Mouse (Mus musculus) left cerebral cortex, postnatal 10 days (tissue): ENCODE data around the gene Eea1. TPM values are rescaled to one million over a fixed set of nuclear protein-coding genes. Genes with fewer than 3 reads are reported as not detected.
"Not testable (repeated sequence)": the region's sequence is repeated elsewhere in the genome, so short reads cannot be mapped to it uniquely, and the experiment has no call there.

ENCODE experiments used
- DNase-seq, 2 experiments: peaks; one replicate each; pipeline ENCODE4 v3.0.0; 2021 to 2022; ENCODE audit warnings: low spot score in 2 of 2, mixed read lengths in 1 of 2; ENCODE audit errors: extremely low spot score in 1 of 2
- intact Hi-C: fragments of 180-260 bp; cut with DNase I; formaldehyde crosslinking; loops from one replicate; pipeline ENCODE4 v1.15.1; 2025
- total RNA-seq, 2 experiments: library from RNA; stranded (reverse); gene quantifications; 2 replicates each; pipeline ENCODE4 v1.2.3; 2021

Eea1 gene
- total RNA-seq, 2 experiments from 2014 or later: 23.9 to 25.2 TPM

DNA sequence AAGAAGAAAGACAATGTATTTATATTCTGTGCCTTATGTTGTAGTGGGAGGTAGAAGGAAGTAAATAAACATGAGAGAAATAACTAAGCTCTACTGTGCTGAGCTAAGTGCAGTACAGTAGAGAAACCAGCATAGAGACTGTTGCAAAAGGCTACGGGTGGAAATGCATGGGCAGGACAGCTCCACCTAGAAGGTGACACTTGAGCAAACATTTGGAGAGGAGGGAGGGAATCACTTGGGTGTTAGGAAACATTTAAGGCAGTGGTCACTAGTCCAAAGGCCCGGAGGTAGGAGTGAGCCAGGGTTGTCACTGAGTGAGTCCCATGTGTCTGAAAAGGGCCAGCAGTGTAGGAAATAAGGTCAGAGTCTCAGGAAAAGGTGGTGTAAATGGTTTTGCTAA lies 77.0 kb downstream of the Eea1 start:
- intact Hi-C loops: no loop called here
- DNase-seq: no peak

DNA sequence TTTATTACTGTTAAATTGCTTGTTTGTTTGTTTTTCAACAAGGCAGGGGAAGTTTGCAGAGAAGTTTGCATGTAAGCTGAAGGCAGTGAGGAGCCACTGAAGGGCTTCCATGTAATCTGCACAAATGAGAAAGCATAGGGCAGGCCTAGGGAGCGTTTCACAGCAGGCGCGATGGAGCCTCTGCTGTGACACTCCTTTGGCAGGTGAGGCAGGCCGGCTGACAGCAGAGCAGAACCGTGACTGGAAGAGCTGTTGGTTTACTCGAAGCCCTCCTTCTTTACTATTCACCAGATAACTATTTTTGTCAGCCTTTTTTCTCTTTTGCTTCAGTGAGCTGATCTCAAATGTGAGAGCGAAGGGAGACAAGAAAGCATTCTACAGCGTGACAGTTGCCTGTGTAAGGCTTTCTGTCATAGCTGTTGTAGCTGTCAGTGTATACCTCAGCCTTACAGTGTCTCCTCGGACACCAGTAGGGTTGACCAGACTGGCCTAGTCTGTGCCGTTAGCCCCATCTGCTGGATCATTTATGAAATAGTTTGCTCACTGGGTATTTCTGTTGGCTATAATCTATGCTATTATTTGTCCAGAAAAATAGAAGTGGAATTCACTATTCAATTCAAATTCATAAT lies 93.0 kb downstream of the Eea1 start:
- DNase-seq: peak; percentile 43 to 44
- intact Hi-C loops: loop anchor here (5.0 to 10.0 kb wide), 3 partner anchors 136 to 549 kb away; no protein-coding TSS in a partner anchor

DNA sequence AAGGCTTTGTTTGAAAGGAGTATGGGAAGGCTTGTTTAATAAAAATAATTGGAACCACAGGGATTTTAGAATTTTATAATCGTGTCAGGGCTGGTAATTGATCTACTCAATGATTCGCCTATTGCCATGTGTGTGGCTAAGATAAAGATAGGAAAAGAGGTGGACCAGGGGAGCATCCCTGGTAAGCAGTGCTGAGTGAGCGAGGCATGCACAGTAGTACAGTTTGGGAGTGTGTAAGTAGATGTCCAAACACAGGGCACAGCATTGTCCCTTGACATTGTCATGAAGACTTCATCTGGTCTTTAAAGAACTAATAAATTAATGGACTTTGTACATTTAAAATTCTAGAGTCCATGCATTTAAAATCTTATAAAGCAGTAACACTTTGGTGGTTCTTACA lies 93.7 kb downstream of the Eea1 start:
- no peak for DNase-seq
- intact Hi-C loops: loop anchor here (5.0 to 10.0 kb wide), 3 partner anchors 137 to 549 kb away; no protein-coding TSS in a partner anchor

DNA sequence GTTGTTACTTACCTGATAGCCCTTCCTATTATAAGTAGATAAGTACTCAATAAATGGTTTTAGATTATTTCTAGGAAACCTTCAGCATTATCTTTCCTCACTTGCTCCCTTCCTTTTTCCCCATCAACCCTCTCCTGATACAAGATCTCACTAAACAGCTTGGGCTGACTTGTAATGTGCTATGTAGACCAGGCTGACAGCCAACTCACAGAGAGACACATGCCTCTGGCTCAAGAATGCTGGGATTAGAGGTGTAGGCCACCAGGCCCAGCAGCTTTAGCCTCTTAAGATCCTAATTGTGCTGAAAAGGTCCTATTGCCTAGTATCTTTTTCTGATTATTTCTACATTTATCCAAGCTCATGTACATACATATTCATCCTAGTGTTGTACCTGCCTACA lies 95.5 kb downstream of the Eea1 start:
- no peak for DNase-seq
- intact Hi-C loops: loop anchor here (10.0 kb wide), 1 partner anchor 551 kb away; no protein-coding TSS in a partner anchor

DNA sequence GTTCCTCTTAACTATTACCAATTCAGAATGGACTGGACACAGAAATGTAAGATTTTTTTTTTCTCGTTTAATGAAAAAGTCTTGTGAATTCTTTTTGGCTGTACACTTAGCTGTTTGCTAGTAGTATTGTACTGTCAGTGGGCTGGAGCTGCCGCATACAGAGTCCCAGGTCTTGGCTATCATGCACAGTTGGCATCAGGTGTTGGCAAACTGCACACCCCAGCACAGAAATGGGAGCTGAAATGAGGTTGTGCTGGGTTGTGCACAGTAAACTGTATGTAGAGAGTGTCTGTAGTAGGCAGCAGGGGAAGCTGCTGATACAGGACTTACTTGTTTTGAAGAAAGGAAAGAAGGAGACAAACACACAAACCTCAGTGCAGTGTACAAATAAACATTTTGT lies 103.8 kb downstream of the Eea1 start:
- DNase-seq: peak in 1 of 2 experiments; percentile 11
- intact Hi-C loops: no loop called here

DNA sequence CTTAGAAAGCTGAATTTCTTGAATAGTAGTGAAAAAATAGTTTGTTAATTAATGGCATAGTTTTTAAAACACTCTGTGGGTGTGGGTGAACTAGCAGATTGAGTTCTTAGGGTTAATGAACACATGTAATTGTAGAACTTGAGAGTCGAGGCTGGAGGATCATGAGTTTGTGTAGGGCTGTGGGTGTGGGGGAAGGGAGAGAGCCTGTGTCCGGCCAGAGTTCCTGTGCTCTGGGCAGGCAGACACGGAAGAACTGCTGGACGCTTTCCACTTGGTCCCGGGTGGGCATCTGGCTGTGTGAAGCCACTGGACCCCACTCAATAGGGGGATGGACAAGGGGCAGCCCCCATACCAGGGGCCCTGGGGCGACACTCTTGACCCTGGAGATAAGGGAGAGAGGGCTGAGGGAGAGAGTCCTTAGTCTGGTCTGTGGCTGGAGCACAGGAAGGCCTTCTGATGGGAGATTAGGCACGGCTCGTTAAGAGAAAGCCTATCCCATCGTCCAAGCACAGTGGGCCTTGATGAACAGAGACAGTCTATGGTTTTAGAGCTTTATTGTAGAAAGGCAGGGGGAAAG lies 107.6 kb downstream of the Eea1 start:
- no peak for DNase-seq
- intact Hi-C loops: no loop called here

DNA sequence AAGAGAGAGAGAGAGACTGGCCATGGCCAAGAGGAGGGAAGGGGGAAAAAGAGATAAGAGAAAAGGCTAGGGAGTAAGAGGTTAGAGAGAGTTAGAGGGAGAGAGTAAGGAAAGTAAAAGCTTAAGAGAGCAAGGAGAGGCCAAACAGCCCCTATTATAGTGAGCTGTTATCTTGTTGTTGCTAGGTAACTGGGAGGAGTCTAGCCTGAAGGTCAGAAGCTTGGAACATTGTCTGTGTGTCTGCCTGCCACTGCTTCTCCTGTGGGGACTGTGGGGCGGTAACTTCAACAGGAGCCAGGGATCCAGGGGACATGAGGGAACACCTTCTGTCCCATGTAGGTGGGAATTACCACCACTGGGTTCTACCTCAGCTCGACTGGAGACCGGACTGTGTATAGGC lies 108.1 kb downstream of the Eea1 start:
- no peak for DNase-seq
- intact Hi-C loops: no loop called here

DNA sequence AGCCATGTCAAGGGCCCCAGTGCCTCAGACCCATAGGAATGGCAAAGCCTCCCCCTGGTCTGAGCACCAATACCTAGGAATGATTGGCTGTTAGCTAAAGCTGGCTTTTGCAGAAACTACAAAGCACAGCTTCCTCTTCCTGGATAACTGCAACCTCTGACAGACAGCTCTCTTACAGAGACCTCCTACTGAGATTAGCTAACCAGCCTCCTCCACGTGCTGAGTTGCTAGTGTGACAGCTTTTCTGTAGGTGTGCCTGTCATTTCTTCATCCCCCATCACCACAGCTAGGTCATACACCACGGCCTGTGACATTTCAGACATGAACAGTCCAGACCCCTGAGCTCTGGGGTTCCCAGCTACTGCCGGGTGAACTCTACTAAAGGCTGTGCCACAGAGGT lies 126.9 kb downstream of the Eea1 start:
- intact Hi-C loops: no loop called here
- DNase-seq: no peak

DNA sequence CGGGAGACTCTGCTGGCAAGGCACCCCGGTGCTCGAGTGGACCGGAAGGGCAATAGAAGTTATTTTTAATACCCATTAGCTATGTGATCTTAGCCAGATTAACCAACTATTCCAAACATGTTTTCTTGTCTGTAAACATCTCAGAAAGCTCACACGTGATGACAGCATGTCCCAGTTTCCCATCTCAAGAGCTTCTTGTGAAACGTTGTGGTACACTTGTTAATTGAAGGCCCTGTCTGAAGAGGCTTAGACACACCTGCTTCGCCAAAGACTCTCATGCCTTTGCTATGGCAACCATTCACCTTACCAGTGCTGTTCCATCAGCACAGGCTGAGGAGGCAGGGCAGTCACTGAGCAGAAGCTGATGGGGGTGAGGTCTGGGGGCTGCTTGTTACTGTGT lies 133.9 kb downstream of the Eea1 start:
- DNase-seq: no peak
- intact Hi-C loops: no loop called here

DNA sequence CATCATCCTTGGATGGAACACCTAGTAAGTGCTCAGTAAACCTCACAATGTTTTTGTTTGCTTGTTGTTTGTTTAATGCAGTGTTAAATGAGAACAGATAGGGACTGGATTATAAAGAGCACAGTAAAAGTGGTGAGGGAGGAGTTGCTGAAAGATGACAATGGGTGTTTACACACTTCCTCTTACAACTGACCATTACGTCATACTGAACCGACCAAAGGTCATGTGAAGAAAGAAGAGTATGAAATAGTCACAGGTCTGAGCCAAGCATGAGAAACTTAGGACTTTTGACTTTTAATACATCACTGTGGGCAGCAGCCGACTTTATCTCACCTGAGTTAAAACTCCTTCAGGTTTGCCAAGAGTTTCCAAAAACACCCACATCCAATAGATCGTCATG lies 135.0 kb downstream of the Eea1 start:
- intact Hi-C loops: no loop called here
- no peak for DNase-seq

DNA sequence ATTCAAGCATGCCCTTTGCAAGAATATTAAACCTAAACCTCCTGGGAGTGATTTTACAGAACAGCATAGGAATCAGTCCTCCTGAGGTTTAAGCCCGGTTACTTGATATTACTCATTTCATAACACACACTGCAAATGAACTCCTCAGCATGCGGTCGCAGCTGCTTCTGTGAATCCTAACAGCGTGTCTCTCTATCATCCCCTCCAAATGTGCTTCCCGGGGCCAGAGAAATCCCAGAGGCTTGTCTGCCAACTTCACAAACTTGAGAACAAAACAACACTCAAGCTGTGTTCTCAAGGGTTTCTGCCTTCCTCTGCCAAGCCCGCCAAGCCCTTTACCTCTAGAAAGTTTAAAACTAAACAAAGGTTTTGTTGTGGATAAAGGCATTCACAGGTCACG lies 135.4 kb downstream of the Eea1 start:
- DNase-seq: peak; percentile 17 to 47
- intact Hi-C loops: no loop called here

DNA sequence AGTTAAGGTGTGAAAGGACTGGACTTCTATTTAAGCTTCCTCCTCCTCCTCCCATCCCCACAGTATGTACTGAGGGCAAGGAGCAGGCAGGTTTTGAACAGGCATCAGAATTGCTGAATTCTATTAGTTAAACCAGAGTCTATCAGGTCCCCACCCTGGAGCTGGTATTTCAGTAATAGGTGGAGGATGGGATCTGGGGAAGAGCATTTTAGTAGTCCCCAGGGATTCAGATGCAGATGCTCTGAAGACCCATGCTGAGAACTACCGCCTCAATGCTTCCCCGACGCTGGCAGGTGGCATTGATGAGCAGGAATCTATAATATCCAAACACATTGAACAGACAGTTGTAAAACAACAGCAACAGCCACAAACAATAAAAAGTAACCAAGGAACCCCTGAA lies 136.0 kb downstream of the Eea1 start:
- no peak for DNase-seq
- intact Hi-C loops: no loop called here

DNA sequence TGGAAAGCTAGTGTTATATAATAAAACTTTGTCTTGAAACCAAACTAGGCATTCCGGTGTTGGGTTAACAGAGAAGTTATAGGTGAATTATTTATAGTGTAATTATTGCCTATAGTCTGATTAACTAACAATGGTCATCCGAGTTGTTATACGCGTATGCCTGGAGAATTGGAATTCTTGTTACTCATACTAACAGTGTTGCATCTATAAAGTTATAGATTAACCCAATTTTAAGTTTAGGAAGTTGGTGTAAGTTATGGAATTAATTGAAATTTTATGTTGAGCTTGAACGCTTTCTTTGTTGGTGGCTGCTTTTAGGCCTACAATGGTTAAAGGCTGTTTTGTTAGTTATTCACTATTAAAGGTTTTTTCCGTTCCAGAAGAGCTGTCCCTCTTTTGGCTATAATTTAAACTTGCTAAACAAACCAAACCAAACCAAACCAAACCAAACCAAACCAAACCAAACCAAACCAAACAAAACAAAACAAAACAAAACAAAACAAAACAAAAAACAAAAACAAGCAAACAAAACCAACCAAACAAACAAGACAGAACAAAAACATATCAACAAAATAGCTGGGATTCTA lies 137.1 kb downstream of the Eea1 start:
- DNase-seq, intact Hi-C loops: not testable (repeated sequence)

DNA sequence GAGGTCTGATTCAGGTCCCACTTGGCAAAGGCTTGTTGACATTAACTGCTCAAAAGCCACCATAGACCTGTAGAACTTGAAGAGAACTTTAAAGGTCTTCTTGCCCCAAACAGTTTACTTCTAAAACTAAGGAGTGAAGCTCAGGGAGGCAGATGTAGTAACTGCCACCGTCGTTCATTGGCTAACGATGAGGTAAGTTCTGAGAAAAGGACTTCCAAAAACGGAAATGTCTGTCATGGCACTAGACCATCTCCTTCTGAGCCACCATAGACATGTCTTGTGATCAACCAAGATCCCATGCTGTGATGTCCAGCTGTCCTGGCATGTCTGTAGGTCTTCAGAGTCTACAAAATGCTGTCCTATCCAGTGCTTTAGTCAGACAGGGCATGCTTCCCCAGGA lies 139.4 kb downstream of the Eea1 start:
- intact Hi-C loops: no loop called here
- no peak for DNase-seq

DNA sequence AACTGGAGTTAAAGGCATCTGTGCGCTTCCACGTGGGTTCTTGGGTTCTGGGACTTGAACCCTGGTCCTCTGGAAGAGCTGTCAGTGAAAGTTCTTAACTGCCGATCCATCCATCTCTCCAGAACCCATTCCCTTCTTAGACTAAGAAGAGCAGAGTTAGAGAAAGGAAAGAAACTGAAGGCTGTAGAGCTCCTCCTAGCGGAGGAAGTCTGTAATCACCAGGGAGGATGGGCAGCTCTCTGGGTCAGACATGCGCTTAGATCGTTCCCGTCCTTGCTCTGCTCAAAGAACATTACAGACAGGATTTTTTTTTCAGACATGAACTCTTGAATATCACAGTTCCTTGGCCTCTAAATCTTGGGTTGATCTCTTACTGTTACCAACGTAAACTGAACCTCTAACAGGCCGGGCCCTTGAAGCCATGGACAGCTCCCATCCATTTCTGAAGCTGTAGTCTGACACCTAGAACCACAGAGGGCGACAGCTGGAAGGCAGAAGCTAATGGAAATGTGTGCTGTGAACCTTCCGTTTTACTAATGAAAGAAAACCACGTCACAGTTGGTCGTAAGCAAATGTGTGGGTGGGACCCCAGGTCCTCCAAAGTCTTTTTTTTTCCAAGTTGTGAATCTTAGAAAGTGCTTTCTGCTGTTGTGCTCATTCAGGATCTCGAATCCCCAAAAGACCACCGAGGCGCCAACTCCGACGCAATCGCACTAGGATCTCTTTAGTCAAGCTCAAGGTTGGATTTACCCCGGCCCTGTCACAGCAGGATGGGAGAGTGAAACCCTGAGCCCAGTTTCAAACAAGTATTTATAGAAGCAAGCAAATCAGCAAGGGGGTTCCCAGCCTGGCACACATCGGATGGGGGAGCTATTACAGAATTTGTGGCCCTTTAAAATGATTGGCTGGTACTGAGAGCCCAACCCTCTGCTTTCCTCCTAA lies 140.3 kb downstream of the Eea1 start:
- no peak for DNase-seq
- intact Hi-C loops: no loop called here

DNA sequence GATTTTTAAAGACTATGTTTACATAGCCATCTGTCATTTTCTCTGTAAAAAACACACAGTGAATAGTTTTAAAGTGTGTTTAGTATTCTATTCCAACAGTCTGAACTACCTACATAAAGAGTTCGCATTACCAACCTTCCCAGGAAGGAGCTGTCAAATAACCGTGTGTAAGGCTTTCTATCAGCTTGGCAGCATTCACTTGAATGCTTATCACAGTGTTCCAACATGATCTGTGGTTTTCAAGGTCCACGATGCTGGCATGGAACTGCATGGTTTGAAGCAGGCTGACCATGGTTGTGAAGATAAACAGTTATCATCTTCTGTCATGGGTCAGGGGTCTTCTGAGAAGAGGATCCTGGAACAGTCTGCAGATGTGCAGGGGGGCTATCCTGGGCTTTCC lies 141.8 kb downstream of the Eea1 start:
- no peak for DNase-seq
- intact Hi-C loops: no loop called here

DNA sequence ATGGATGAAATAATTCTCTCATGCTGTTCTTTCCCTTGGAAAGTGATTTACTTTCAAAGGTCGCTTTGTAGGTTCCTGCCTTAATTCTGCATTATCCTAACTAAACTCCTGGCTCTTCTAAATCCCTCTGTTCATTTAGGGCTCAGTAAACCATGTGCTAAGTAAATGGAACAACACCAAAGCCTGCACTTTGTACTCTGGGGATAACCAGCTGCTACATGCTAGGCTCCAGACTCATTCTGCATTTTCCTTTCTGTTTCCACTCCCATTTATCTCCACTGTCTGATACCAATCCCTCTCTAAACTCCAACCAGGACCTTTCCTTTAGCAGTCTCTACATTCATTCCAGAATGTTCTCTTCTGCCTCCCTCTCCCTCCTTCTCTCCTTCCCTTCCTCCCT lies 149.3 kb downstream of the Eea1 start:
- intact Hi-C loops: no loop called here
- no peak for DNase-seq

DNA sequence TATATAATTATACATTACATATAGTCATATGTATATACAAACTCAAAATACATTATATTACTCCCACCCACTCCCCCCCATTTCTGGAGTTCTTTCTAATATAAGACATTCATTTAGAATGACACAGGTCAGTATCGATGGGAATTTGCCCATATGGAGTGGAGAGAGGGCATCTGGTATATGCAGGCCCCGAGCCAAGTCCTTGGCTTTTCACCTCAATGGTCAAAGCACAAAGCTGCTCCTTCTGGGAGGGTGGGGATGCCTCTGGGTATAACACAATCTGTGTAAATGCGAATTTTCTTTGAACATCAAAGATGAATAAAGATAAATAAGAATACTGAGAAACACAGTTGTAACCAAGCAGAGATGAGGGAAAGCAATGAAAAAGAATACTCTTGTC lies 149.9 kb downstream of the Eea1 start:
- DNase-seq: no peak
- intact Hi-C loops: no loop called here

DNA sequence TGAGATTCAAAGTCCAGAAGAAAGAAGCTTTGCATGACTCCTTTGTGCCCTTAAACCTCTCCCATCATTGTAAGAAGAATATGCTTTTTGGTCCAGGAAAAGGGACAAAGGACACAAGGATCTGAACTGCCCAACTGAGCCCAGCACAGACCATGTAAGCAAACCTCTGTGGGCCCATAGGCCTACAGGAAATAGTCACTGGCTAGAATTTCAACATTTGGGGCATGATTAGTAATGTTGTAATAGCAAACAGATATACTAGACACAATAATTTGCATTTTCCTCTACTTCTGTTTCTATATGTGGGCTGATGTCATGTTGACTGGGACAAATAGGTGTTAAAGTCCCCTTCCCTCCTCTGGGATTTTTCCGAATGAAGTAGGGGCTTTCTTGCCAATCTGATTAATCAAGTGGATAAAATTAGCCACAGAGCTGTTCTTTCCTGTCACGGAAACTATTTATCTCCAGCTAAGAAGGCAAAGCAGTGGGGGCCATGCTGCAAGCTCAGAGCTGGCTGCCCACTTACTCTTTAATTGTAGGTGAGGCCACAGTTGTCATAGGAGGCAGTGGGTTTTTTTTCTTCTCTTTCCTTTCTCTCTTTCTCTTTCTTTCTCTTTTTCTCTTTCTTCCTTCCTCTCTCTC lies 153.6 kb downstream of the Eea1 start:
- intact Hi-C loops: no loop called here

More for the DNA sequence above, 153.6 kb downstream of the Eea1 start:
- no peak for DNase-seq
